Mouse (Mus musculus) embryonic facial prominence, embryonic 15.5 days (tissue): ENCODE data around the gene Gpr173. TPM values are rescaled to one million over a fixed set of nuclear protein-coding genes. Genes with fewer than 3 reads are reported as not detected.

Source experiments
- polyA plus RNA-seq: library from polyadenylated mRNA; unstranded; fragments of >200 nt; fragmentation: Nextera tagmentation; extraction: Ambion mirVana; gene quantifications from 2 replicates; pipeline ENCODE4 v1.2.1, GENCODE M21; 2015

Gene Gpr173
- polyA plus RNA-seq, 1 experiment from 2014 or later, result 4.5 TPM

Other genes starting within 250 kb of the Gpr173 start
- 4.5 and 5.1 TPM in 2 replicates for gene Iqsec2, start 224.4 kb downstream of the Gpr173 start, polyA plus RNA-seq
- gene Kdm5c, start 135.7 kb downstream of the Gpr173 start, polyA plus RNA-seq, result 34.7 and 43.8 TPM in 2 replicates
- gene Kantr, start 41.2 kb downstream of the Gpr173 start, polyA plus RNA-seq, result 14.9 and 15.5 TPM in 2 replicates
- 35.3 and 42.8 TPM in 2 replicates for gene Tspyl2, start 26.3 kb downstream of the Gpr173 start, polyA plus RNA-seq
- not detected in 2 replicates for gene Cldn34a, start 194.6 kb upstream of the Gpr173 start, polyA plus RNA-seq